Comparison of ENCODE assay signal across 34 mouse cellular contexts in genomic region chr3:32513528-32513927, GRCm38 (mm10). TPM values are rescaled to one million over a fixed set of nuclear protein-coding genes. Genes with fewer than 3 reads are reported as not detected.
DNase-seq lines count a peak whose midpoint lies in the region; ATAC-seq and TF ChIP-seq lines count a peak whose summit lies in the region.
"Had no signal": no experiment of that assay in that cellular context is flagged by ENCODE, and none has a peak within 500 bp of the region (broad histone marks: within the 10 kb centered on the region; RNA-seq: fewer than 3 reads in every experiment).

No protein-coding gene starts in this region.

- peaks cover 36% of the 10 kb centered on the region for H3K4me1 ChIP-seq in neural tube, embryonic 13.5 days (replicated peaks)
- peaks cover 47% of the 10 kb centered on the region for H3K4me1 ChIP-seq in neural tube, embryonic 15.5 days
- H3K4me1 ChIP-seq in liver, embryonic 14.5 days (replicated peaks; ENCODE audit: control insufficient read depth in 2 of 2, insufficient read depth in 2 of 2, low read length in 1 of 2) = peaks cover 24 to 28% of the 10 kb centered on the region in 2 experiments
- H3K4me1 ChIP-seq in liver, postnatal 0 days (ENCODE audit: insufficient read depth) = peaks cover 20% of the 10 kb centered on the region
- H3K4me1 ChIP-seq in hindbrain, embryonic 14.5 days (replicated peaks; ENCODE audit: control insufficient read depth, insufficient read depth, low read length) = peaks cover 21% of the 10 kb centered on the region; the same call in 1 of the 2 replicates

- ATAC-seq in neural tube, embryonic 13.5 days (ENCODE audit: low read depth) = no peak
- no peak for ATAC-seq in neural tube, embryonic 15.5 days (ENCODE audit: low FRiP score)
- ATAC-seq in liver, embryonic 14.5 days (ENCODE audit: insufficient read depth) = no peak
- ATAC-seq in liver, postnatal 0 days = no peak
- ATAC-seq in hindbrain, embryonic 14.5 days (ENCODE audit: low FRiP score) = no peak
- ATAC-seq: activated CD4-positive, CD25-positive, alpha-beta regulatory T cell, adult 4 months; CD4-positive, CD25-positive, alpha-beta regulatory T cell, adult 4 months; forebrain, embryonic 14.5 days; forebrain, postnatal 0 days; hindbrain, postnatal 0 days; inflammation-experienced regulatory T-cells, adult 6 months had no signal

- TF ChIP-seq EP300 in liver, embryonic 14.5 days (IDR thresholded peaks at IDR 0.05; ENCODE audit: low read depth) = peak; percentile 75
- peak; percentile 68 for TF ChIP-seq EP300 in liver, postnatal 0 days (IDR thresholded peaks at IDR 0.05; ENCODE audit: low read depth)

- H3K9ac ChIP-seq in neural tube, embryonic 13.5 days = 0 out of 2 replicates have a peak overlapping the region, but pooled peaks have one; percentile 26
- H3K9ac ChIP-seq in neural tube, embryonic 15.5 days (replicated peaks) = no peak overlapping the region
- peak overlapping the region; percentile 60 for H3K9ac ChIP-seq in liver, embryonic 14.5 days (replicated peaks)
- no peak overlapping the region; the same call in 1 of the 2 replicates for H3K9ac ChIP-seq in liver, postnatal 0 days (replicated peaks)
- no peak overlapping the region for H3K9ac ChIP-seq in hindbrain, embryonic 14.5 days
- H3K9ac ChIP-seq: embryonic facial prominence, embryonic 13.5 days; forebrain, postnatal 0 days; heart, embryonic 13.5 days; hindbrain, embryonic 12.5 days had no signal

- peaks cover 34% of the 10 kb centered on the region for H3K36me3 ChIP-seq in neural tube, embryonic 13.5 days
- H3K36me3 ChIP-seq in neural tube, embryonic 15.5 days = peaks cover 26% of the 10 kb centered on the region
- H3K36me3 ChIP-seq in liver, embryonic 14.5 days (replicated peaks; ENCODE audit: control insufficient read depth, insufficient read depth, low read depth) = peaks cover 24% of the 10 kb centered on the region
- H3K36me3 ChIP-seq in liver, postnatal 0 days (replicated peaks; ENCODE audit: insufficient read depth, low read length) = peaks cover 28% of the 10 kb centered on the region
- H3K36me3 ChIP-seq in hindbrain, embryonic 14.5 days (replicated peaks; ENCODE audit: control insufficient read depth, insufficient read depth) = peaks cover 34% of the 10 kb centered on the region

- intact Hi-C loops in left cerebral cortex, postnatal 4 days (cut with DNase I) = no loop called here

- no peak for TF ChIP-seq CTCF in liver, embryonic 14.5 days (IDR thresholded peaks at IDR 0.05; ENCODE audit: low read depth)
- no peak for TF ChIP-seq CTCF in liver, postnatal 0 days (IDR thresholded peaks at IDR 0.05; ENCODE audit: low read depth)

- H3K9me3 ChIP-seq in neural tube, embryonic 13.5 days = no peaks in the 10 kb centered on the region
- H3K9me3 ChIP-seq in neural tube, embryonic 15.5 days (replicated peaks) = no peaks in the 10 kb centered on the region
- no peaks in the 10 kb centered on the region for H3K9me3 ChIP-seq in liver, embryonic 14.5 days (ENCODE audit: control insufficient read depth, low read length)
- no peaks in the 10 kb centered on the region for H3K9me3 ChIP-seq in liver, postnatal 0 days (ENCODE audit: low read length)
- no peaks in the 10 kb centered on the region for H3K9me3 ChIP-seq in hindbrain, embryonic 14.5 days (ENCODE audit: control insufficient read depth, low read length)
- H3K9me3 ChIP-seq: embryonic facial prominence, embryonic 10.5 days; embryonic facial prominence, embryonic 13.5 days; heart, embryonic 10.5 days; heart, embryonic 13.5 days; hindbrain, embryonic 12.5 days had no signal

- H3K27ac ChIP-seq in neural tube, embryonic 13.5 days (replicated peaks) = no peak overlapping the region
- no peak overlapping the region for H3K27ac ChIP-seq in neural tube, embryonic 15.5 days (replicated peaks)
- H3K27ac ChIP-seq in liver, embryonic 14.5 days = peak overlapping the region; percentile 70
- peak overlapping the region; percentile 46; the same call in 1 of the 2 replicates for H3K27ac ChIP-seq in liver, postnatal 0 days (ENCODE audit: low read depth)
- no peak overlapping the region for H3K27ac ChIP-seq in hindbrain, embryonic 14.5 days
- H3K27ac ChIP-seq: embryonic facial prominence, embryonic 10.5 days; embryonic facial prominence, embryonic 13.5 days; heart, adult 2 months; heart, embryonic 10.5 days; heart, embryonic 13.5 days; hindbrain, embryonic 12.5 days; hindbrain, postnatal 0 days had no signal

- H3K27me3 ChIP-seq in neural tube, embryonic 13.5 days = no peaks in the 10 kb centered on the region
- no peaks in the 10 kb centered on the region for H3K27me3 ChIP-seq in neural tube, embryonic 15.5 days (replicated peaks)
- no peaks in the 10 kb centered on the region for H3K27me3 ChIP-seq in liver, embryonic 14.5 days (ENCODE audit: control insufficient read depth, insufficient read depth, low read length)
- H3K27me3 ChIP-seq in liver, postnatal 0 days (ENCODE audit: insufficient read depth, low read length) = no peaks in the 10 kb centered on the region
- no peaks in the 10 kb centered on the region for H3K27me3 ChIP-seq in hindbrain, embryonic 14.5 days (ENCODE audit: control insufficient read depth, insufficient read depth, low read length)
- H3K27me3 ChIP-seq: embryonic facial prominence, embryonic 13.5 days; heart, embryonic 13.5 days; hindbrain, embryonic 12.5 days had no signal

- H3K4me3 ChIP-seq in neural tube, embryonic 13.5 days = no peak overlapping the region
- no peak overlapping the region for H3K4me3 ChIP-seq in neural tube, embryonic 15.5 days (replicated peaks)
- peak overlapping the region; percentile 35 to 37; a peak in 3 of 4 replicates for H3K4me3 ChIP-seq in liver, embryonic 14.5 days (ENCODE audit: insufficient read depth in 1 of 2, low read depth in 2 of 2, low read length in 2 of 2)
- H3K4me3 ChIP-seq in liver, postnatal 0 days (ENCODE audit: low read depth, low read length) = peak overlapping the region; percentile 19; the same call in 1 of the 2 replicates
- H3K4me3 ChIP-seq in hindbrain, embryonic 14.5 days (replicated peaks; ENCODE audit: low read length) = no peak overlapping the region
- H3K4me3 ChIP-seq: embryonic facial prominence, embryonic 10.5 days; embryonic facial prominence, embryonic 13.5 days; heart, adult 2 months; heart, embryonic 10.5 days; heart, embryonic 13.5 days; hindbrain, embryonic 12.5 days had no signal

- DNase-seq in c-Kit-positive CD71-positive TER-119-positive erythroid progenitor cells, embryonic 14.5 days (ENCODE audit: low spot score) = peak; percentile 46
- DNase-seq in liver, embryonic 14.5 days (ENCODE audit: low read depth in 3 of 3, low spot score in 3 of 3) = no peak
- DNase-seq in liver, postnatal 0 days = no peak
- DNase-seq in hindbrain, embryonic 14.5 days (ENCODE audit: low spot score) = no peak
- DNase-seq in frontal cortex, adult 2 months (ENCODE audit: extremely low spot score in 1 of 2, low spot score in 1 of 2) = no peak
- no peak for DNase-seq in left cerebral cortex, postnatal 4 days
- DNase-seq: adrenal gland, postnatal 10 days; adrenal gland, postnatal 36 days; cerebellum, adult 11-12 months; cerebellum, adult 8-10 months; cerebellum, postnatal 10 days; cerebellum, postnatal 36 days; embryo, embryonic 11 days; forebrain, postnatal 0 days; gastrocnemius, postnatal 25 days; heart, adult 2 months; heart, postnatal 14 days had no signal

- no peak overlapping the region for H3K4me2 ChIP-seq in neural tube, embryonic 13.5 days
- H3K4me2 ChIP-seq in neural tube, embryonic 15.5 days = no peak overlapping the region
- H3K4me2 ChIP-seq in liver, embryonic 14.5 days (ENCODE audit: low read depth) = peak overlapping the region; percentile 89
- H3K4me2 ChIP-seq in liver, postnatal 0 days (ENCODE audit: low read depth, low read length) = peak overlapping the region; percentile 78
- H3K4me2 ChIP-seq in hindbrain, embryonic 14.5 days (replicated peaks) = no peak overlapping the region
- H3K4me2 ChIP-seq: embryonic facial prominence, embryonic 13.5 days; heart, embryonic 13.5 days; hindbrain, embryonic 12.5 days had no signal

RNA-seq across cellular contexts. Expression of gene Zfp639, which starts 3.5 kb away (rescaled TPM):
- 37.5 and 42.7 TPM in 2 replicates for polyA plus RNA-seq in neural tube, embryonic 13.5 days (2015; fragmentation: Nextera tagmentation; extraction: Ambion mirVana)
- 37.0 and 40.8 TPM in 2 replicates for polyA plus RNA-seq in neural tube, embryonic 15.5 days (2015; fragmentation: Nextera tagmentation; extraction: Ambion mirVana)
- polyA plus RNA-seq in liver, embryonic 14.5 days (2012; rRNA removed) = 14.5 and 18.5 TPM in 2 replicates
- polyA plus RNA-seq in liver, embryonic 14.5 days (2014; fragmentation: Nextera tagmentation; extraction: Ambion mirVana) = 18.8 and 20.4 TPM in 2 replicates
- polyA plus RNA-seq in liver, postnatal 0 days (2015; fragmentation: Nextera tagmentation; extraction: Ambion mirVana) = 13.5 and 14.0 TPM in 2 replicates
- 39.6 and 44.1 TPM in 2 replicates for polyA plus RNA-seq in hindbrain, embryonic 14.5 days (2014; fragmentation: Nextera tagmentation; extraction: Ambion mirVana)
- polyA plus RNA-seq in frontal cortex, adult 2 months (2012; rRNA removed) = 54.9 and 57.8 TPM in 2 replicates
- total RNA-seq in left cerebral cortex, postnatal 4 days (2021) = 10 to 100 TPM; 55.2 to 60.8 TPM

RNA-seq across cellular contexts. Expression of gene Mfn1, which starts 15.7 kb away (rescaled TPM):
- 36.3 and 46.0 TPM in 2 replicates for polyA plus RNA-seq in neural tube, embryonic 13.5 days (2015; fragmentation: Nextera tagmentation; extraction: Ambion mirVana)
- polyA plus RNA-seq in neural tube, embryonic 15.5 days (2015; fragmentation: Nextera tagmentation; extraction: Ambion mirVana) = 40.5 and 46.2 TPM in 2 replicates
- polyA plus RNA-seq in liver, embryonic 14.5 days (2012; rRNA removed) = 6.4 and 8.6 TPM in 2 replicates
- 11.0 and 12.6 TPM in 2 replicates for polyA plus RNA-seq in liver, embryonic 14.5 days (2014; fragmentation: Nextera tagmentation; extraction: Ambion mirVana)
- polyA plus RNA-seq in liver, postnatal 0 days (2015; fragmentation: Nextera tagmentation; extraction: Ambion mirVana) = 19.5 and 21.7 TPM in 2 replicates
- 34.6 and 41.7 TPM in 2 replicates for polyA plus RNA-seq in hindbrain, embryonic 14.5 days (2014; fragmentation: Nextera tagmentation; extraction: Ambion mirVana)
- 107 and 127 TPM in 2 replicates for polyA plus RNA-seq in frontal cortex, adult 2 months (2012; rRNA removed)
- 100 to 1,000 TPM; 102 to 128 TPM for total RNA-seq in left cerebral cortex, postnatal 4 days (2021)

RNA-seq across cellular contexts. Expression of gene Kcnmb3, which starts 21.5 kb away (rescaled TPM):
- 0.11 and 0.17 TPM in 2 replicates for polyA plus RNA-seq in neural tube, embryonic 13.5 days (2015; fragmentation: Nextera tagmentation; extraction: Ambion mirVana)
- polyA plus RNA-seq in neural tube, embryonic 15.5 days (2015; fragmentation: Nextera tagmentation; extraction: Ambion mirVana) = not detected in 2 replicates
- polyA plus RNA-seq in liver, embryonic 14.5 days (2012; rRNA removed) = not detected in 2 replicates
- polyA plus RNA-seq in liver, embryonic 14.5 days (2014; fragmentation: Nextera tagmentation; extraction: Ambion mirVana) = not detected in 2 replicates
- not detected in 2 replicates for polyA plus RNA-seq in liver, postnatal 0 days (2015; fragmentation: Nextera tagmentation; extraction: Ambion mirVana)
- polyA plus RNA-seq in hindbrain, embryonic 14.5 days (2014; fragmentation: Nextera tagmentation; extraction: Ambion mirVana) = 0.11 TPM in 1 of 2 replicates, not detected in the other
- polyA plus RNA-seq in frontal cortex, adult 2 months (2012; rRNA removed) = 0.04 and 0.19 TPM in 2 replicates
- under 1 TPM in 1 of 2 experiments, not detected in 1; 0.60 TPM for total RNA-seq in left cerebral cortex, postnatal 4 days (2021)
- total RNA-seq: forebrain, postnatal 0 days; gastrocnemius, adult 8-10 months; gastrocnemius, postnatal 25 days; granulocyte monocyte progenitor cell, adult 5-6 weeks; heart, adult 2 months; hematopoietic stem cell, adult 5-6 weeks; hindbrain, postnatal 0 days had no signal
- polyA plus RNA-seq: C2C12; cortical plate, adult 2 months; embryonic facial prominence, embryonic 13.5 days; forebrain, embryonic 14.5 days; forebrain, postnatal 0 days; heart, adult 2 months; heart, embryonic 10.5 days; hindbrain, postnatal 0 days had no signal

Comparison
In these comparisons a context has a peak if more than half of its experiments do, and no peak if none do; other contexts are left out.
1. H3K9ac ChIP-seq: peak in neural tube, embryonic 13.5 days (single experiment) and liver, embryonic 14.5 days (single experiment); none in neural tube, embryonic 15.5 days (single experiment), liver, postnatal 0 days (single experiment) and hindbrain, embryonic 14.5 days (single experiment).
2. H3K27ac ChIP-seq: peak in liver, embryonic 14.5 days (single experiment) and liver, postnatal 0 days (single experiment); none in neural tube, embryonic 13.5 days (single experiment), neural tube, embryonic 15.5 days (single experiment) and hindbrain, embryonic 14.5 days (single experiment).
3. H3K4me2 ChIP-seq: peak in liver, embryonic 14.5 days (single experiment) and liver, postnatal 0 days (single experiment); none in neural tube, embryonic 13.5 days (single experiment), neural tube, embryonic 15.5 days (single experiment) and hindbrain, embryonic 14.5 days (single experiment).
4. H3K4me3 ChIP-seq: peak in liver, embryonic 14.5 days (2 of 2) and liver, postnatal 0 days (single experiment); none in neural tube, embryonic 13.5 days (single experiment), neural tube, embryonic 15.5 days (single experiment) and hindbrain, embryonic 14.5 days (single experiment).